Mouse (Mus musculus) heart, postnatal 0 days (tissue): ENCODE results near the gene Nr1h2. TPM values are rescaled to one million over a fixed set of nuclear protein-coding genes. Genes with fewer than 3 reads are reported as not detected.

ENCODE experiments used
- ATAC-seq: fragments of 200-750 bp; cut with Nextera tagmentation; 2 replicates; pipeline ENCODE4 v1.8.0; 2017; ENCODE audit warnings: low read depth, moderate number of reproducible peaks, moderate library complexity; ENCODE audit not compliant: insufficient read depth
- DNase-seq: peaks from one replicate; pipeline ENCODE4 v3.0.0-alpha.2; 2016; ENCODE audit warnings: low spot score
- H3K27ac ChIP-seq: fragments of 300-500 bp; sonication (generic); 2 replicates; pipeline ENCODE4 v1.5.1; 2014; ENCODE audit warnings: low read depth, mild to moderate bottlenecking
- H3K27me3 ChIP-seq: fragments of 300-500 bp; sonication (generic); 2 replicates; pipeline ENCODE4 v1.6.1; 2014; ENCODE audit warnings: low read length, mixed read lengths; ENCODE audit not compliant: control insufficient read depth, insufficient read depth
- H3K36me3 ChIP-seq: fragments of 300-500 bp; sonication (generic); replicated peaks from 2 replicates; pipeline ENCODE4 v1.6.1; 2014; ENCODE audit warnings: low read length, mixed read lengths; ENCODE audit not compliant: control insufficient read depth, insufficient read depth
- H3K4me1 ChIP-seq: fragments of 300-500 bp; sonication (generic); 2 replicates; pipeline ENCODE4 v1.6.1; 2014; ENCODE audit warnings: antibody characterized with exemption; ENCODE audit not compliant: control insufficient read depth, insufficient read depth
- H3K4me2 ChIP-seq: fragments of 300-500 bp; sonication (generic); 2 replicates; pipeline ENCODE4 v1.6.1; 2014; ENCODE audit warnings: low read depth, mild to moderate bottlenecking, low read length, moderate library complexity
- H3K4me3 ChIP-seq: fragments of 300-500 bp; sonication (generic); 2 replicates; pipeline ENCODE4 v1.5.1; 2014; ENCODE audit warnings: low read depth, low read length
- H3K9ac ChIP-seq: fragments of 300-500 bp; sonication (generic); replicated peaks from 2 replicates; pipeline ENCODE4 v1.6.1; 2014; ENCODE audit warnings: low read depth, low read length, mixed read lengths
- H3K9me3 ChIP-seq: fragments of 300-500 bp; sonication (generic); replicated peaks from 2 replicates; pipeline ENCODE4 v1.6.1; 2016; ENCODE audit warnings: low read length; ENCODE audit not compliant: control insufficient read depth
- CTCF ChIP-seq: IDR thresholded peaks from 2 replicates; pipeline ENCODE4 v1.5.1; 2016; ENCODE audit warnings: antibody characterized with exemption, control low read depth, low read depth
- EP300 ChIP-seq: IDR thresholded peaks from 2 replicates; pipeline ENCODE4 v1.6.1; 2016; ENCODE audit warnings: antibody characterized with exemption, low read depth
- WGBS: fragments of 180-500 bp; shearing (Covaris S2); extraction: QIAGEN DNeasy Blood & Tissue Kit; methylation state at CpG from one replicate; pipeline ENCODE4 v1.1.7; 2014; 5-methylcytosine and 5-hydroxymethylcytosine counted together
- polyA plus RNA-seq: library from polyadenylated mRNA; unstranded; fragments of >200 nt; fragmentation: Nextera tagmentation; extraction: Ambion mirVana; gene quantifications from 2 replicates; pipeline ENCODE4 v1.2.1, GENCODE M21; 2015
- total RNA-seq: library from RNA; depleted of rRNA; stranded (reverse); fragments of >200 nt; gene quantifications from 2 replicates; pipeline ENCODE4 v1.2.3, GENCODE M21; 2014; ENCODE audit warnings: low replicate concordance

The Nr1h2 gene
- total and polyA plus RNA-seq, 2 experiments from 2014 or later = 50.1 to 60.9 TPM

- no peak for ATAC-seq
- no peak for DNase-seq
- WGBS = 70% methylated on average over 4 of the region's 4 CpGs
- H3K4me2 ChIP-seq = no peak within 1 kb of the TSS
- peaks cover 10% of the 10 kb centered on the region; the same call in 1 of the 2 replicates for H3K4me1 ChIP-seq
- no peak within 1 kb of the TSS for H3K9ac ChIP-seq
- peaks cover 25% of the 10 kb centered on the region; the same call in 1 of the 2 replicates for H3K36me3 ChIP-seq
- no peak within 1 kb of the TSS for H3K4me3 ChIP-seq
- no peaks in the 10 kb centered on the region for H3K9me3 ChIP-seq
- H3K27ac ChIP-seq = no peak within 1 kb of the TSS
- no peaks in the 10 kb centered on the region for H3K27me3 ChIP-seq
- TF ChIP-seq EP300 = no peak
- no peak for TF ChIP-seq CTCF
Measured at GRCm38 (mm10) chr7:44531946-44532732, 21.6 kb downstream of the Nr1h2 start, which contains the start of gene Spib. Gene Spib (minus strand): TSS chr7:44532071.

- WGBS = 31% methylated on average over 5 of the region's 5 CpGs
- TF ChIP-seq EP300 (no peak), CTCF (no peak)
- Histone ChIP-seq H3K9ac (no peak overlapping the region), H3K4me3 (no peak overlapping the region), H3K27me3 (no peaks in the 10 kb centered on the region), H3K36me3 (peaks cover 25% of the 10 kb centered on the region; the same call in 1 of the 2 replicates), H3K27ac (no peak overlapping the region), H3K4me2 (no peak overlapping the region), H3K9me3 (no peaks in the 10 kb centered on the region), H3K4me1 (peaks cover 8% of the 10 kb centered on the region; the same call in 1 of the 2 replicates)
- ATAC-seq = no peak
- DNase-seq = no peak
Measured at GRCm38 (mm10) chr7:44531207-44531606, 22.5 kb downstream of the Nr1h2 start.

GRCm38 (mm10) chr7:44530507-44530906, 23.2 kb downstream of the Nr1h2 start:
- H3K27me3 ChIP-seq = no peaks in the 10 kb centered on the region
- no peak for DNase-seq
- no peak overlapping the region for H3K4me3 ChIP-seq
- 75% methylated on average over 3 of the region's 3 CpGs for WGBS
- no peak for ATAC-seq
- TF ChIP-seq CTCF (no peak), EP300 (no peak)
- H3K27ac ChIP-seq = no peak overlapping the region
- peaks cover 9% of the 10 kb centered on the region for H3K4me1 ChIP-seq
- no peak overlapping the region for H3K9ac ChIP-seq
- peaks cover 22% of the 10 kb centered on the region; the same call in 1 of the 2 replicates for H3K36me3 ChIP-seq
- H3K4me2 ChIP-seq = no peak overlapping the region
- no peaks in the 10 kb centered on the region for H3K9me3 ChIP-seq

GRCm38 (mm10) chr7:44529518-44529917, 24.2 kb downstream of the Nr1h2 start:
- peaks cover 18% of the 10 kb centered on the region for H3K4me1 ChIP-seq
- H3K9me3 ChIP-seq = no peaks in the 10 kb centered on the region
- H3K36me3 ChIP-seq = peaks cover 14% of the 10 kb centered on the region; the same call in 1 of the 2 replicates
- no peak for ATAC-seq
- no peak for TF ChIP-seq CTCF
- no peak for TF ChIP-seq EP300
- 67% methylated on average over 5 of the region's 5 CpGs for WGBS
- no peak for DNase-seq
- H3K4me2 ChIP-seq = no peak overlapping the region
- no peak overlapping the region for H3K4me3 ChIP-seq
- no peak overlapping the region for H3K9ac ChIP-seq
- no peak overlapping the region for H3K27ac ChIP-seq
- no peaks in the 10 kb centered on the region for H3K27me3 ChIP-seq

- peaks cover under 1% of the 10 kb centered on the region; the same call in 1 of the 2 replicates for H3K36me3 ChIP-seq
- no peak for TF ChIP-seq EP300
- peak; percentile 72 for TF ChIP-seq CTCF
- H3K9ac ChIP-seq = peak overlapping the region; percentile 43
- H3K4me3 ChIP-seq = peak overlapping the region; percentile 38
- H3K4me1 ChIP-seq = peaks cover 22% of the 10 kb centered on the region
- H3K27me3 ChIP-seq = no peaks in the 10 kb centered on the region; the same call in 1 of the 2 replicates
- WGBS = 7% methylated on average over 40 of the region's 40 CpGs
- H3K27ac ChIP-seq = no peak overlapping the region; the same call in 1 of the 2 replicates
- no peaks in the 10 kb centered on the region for H3K9me3 ChIP-seq
- peak overlapping the region; percentile 63 for H3K4me2 ChIP-seq
- ATAC-seq = peak; percentile 31
- DNase-seq = peak; percentile 63
Measured at GRCm38 (mm10) chr7:44527483-44528398, 26.0 kb downstream of the Nr1h2 start.
